Mouse (Mus musculus) neural tube, embryonic 10.5 days (tissue): ENCODE measurements around the gene Fam189a2.

Source experiments
- DNase-seq: peaks from one replicate; pipeline ENCODE4 v3.0.0-alpha.2; 2017; ENCODE audit warnings: low spot score; ENCODE audit errors: extremely low spot score

Fam189a2 gene

GRCm38 (mm10) chr19:23942886-23943285 is 87.9 kb downstream of the Fam189a2 start:
- no peak for DNase-seq

- DNase-seq = no peak
These were observed 89.3 kb downstream of the Fam189a2 start for GRCm38 (mm10) chr19:23941422-23941949.

- DNase-seq = no peak
These were observed 100.0 kb downstream of the Fam189a2 start for GRCm38 (mm10) chr19:23930826-23931225.

GRCm38 (mm10) chr19:23925541-23925940 is 105.3 kb downstream of the Fam189a2 start:
- no peak for DNase-seq

GRCm38 (mm10) chr19:23924791-23925190 is 106.0 kb downstream of the Fam189a2 start:
- no peak for DNase-seq

- DNase-seq = no peak
These were observed 106.8 kb downstream of the Fam189a2 start for GRCm38 (mm10) chr19:23924057-23924456.
